8 mouse cellular contexts compared by ENCODE assay signal in the genomic region with DNA sequence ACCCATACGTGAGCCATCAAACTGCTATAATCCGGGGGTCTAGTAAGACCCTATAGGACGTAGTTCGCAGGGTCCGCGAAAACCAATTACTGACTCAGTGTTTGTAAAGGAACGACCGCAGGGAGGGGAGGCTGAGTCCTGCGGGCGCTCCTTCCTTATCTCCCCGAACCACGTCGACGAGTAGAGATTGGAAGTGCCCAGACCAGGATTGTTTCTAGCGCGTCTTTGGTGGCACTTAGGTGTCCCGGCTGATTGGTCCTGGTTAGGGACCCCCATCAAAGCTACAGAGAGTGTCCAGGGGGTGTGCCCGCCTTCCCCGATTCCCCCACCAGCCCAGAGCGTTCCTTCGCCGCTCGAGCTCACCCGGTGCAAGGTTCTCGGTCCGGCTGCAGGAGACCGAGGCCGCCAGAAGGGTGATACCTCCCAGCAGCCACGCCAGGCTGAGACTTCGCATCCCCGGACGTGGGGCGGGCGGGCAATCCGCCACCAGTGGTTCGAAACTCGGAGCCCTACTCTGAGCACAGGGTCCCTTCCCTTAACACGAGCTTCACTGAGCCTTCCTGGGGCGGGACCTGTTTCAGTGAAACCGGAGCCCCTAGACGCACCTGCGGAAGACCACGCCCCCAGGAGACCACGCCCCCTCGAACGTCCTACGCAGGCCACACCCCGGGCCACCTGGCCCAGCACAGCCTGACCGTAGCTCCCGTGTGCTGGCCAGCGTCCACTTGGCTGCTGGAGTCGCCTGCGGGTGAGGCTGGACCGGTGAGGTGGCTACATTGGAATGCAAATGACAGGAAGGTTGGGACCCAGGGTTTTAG. TPM values are rescaled to one million over a fixed set of nuclear protein-coding genes. Genes with fewer than 3 reads are reported as not detected.
DNase-seq lines count a peak whose midpoint lies in the region; ATAC-seq and TF ChIP-seq lines count a peak whose summit lies in the region.

A gene (minus strand): TSS at position 554 of the 818 bp plus-strand sequence.

- H3K27ac ChIP-seq in hindbrain, embryonic 12.5 days, result no peak within 1 kb of the TSS
- H3K27ac ChIP-seq in limb, embryonic 14.5 days (replicated peaks; ENCODE audit: low read depth, low read length), result no peak within 1 kb of the TSS
- no peak within 1 kb of the TSS for H3K27ac ChIP-seq in midbrain, embryonic 13.5 days
- H3K27ac ChIP-seq in thymus, adult 2 months (ENCODE audit: control insufficient read depth, insufficient read depth, low read length), result no peak within 1 kb of the TSS

- under 1% methylated on average over 54 of the region's 54 CpGs for WGBS in hindbrain, embryonic 12.5 days
- 2% methylated on average over 54 of the region's 54 CpGs for WGBS in limb, embryonic 14.5 days
- WGBS in midbrain, embryonic 13.5 days, result under 1% methylated on average over 54 of the region's 54 CpGs
- WGBS in thymus, adult 2 months, result 2% methylated on average over 54 of the region's 54 CpGs

- H3K36me3 ChIP-seq in hindbrain, embryonic 12.5 days, result no peaks in the 10 kb centered on the region
- H3K36me3 ChIP-seq in limb, embryonic 14.5 days (ENCODE audit: control insufficient read depth, insufficient read depth, low read length), result no peaks in the 10 kb centered on the region
- H3K36me3 ChIP-seq in midbrain, embryonic 13.5 days, result no peaks in the 10 kb centered on the region
- H3K36me3 ChIP-seq in thymus, adult 2 months (ENCODE audit: control insufficient read depth, insufficient read depth, low read length), result no peaks in the 10 kb centered on the region

- no peak for TF ChIP-seq CTCF in thymus, adult 2 months (IDR thresholded peaks at IDR 0.05; ENCODE audit: borderline replicate concordance, control insufficient read depth, extremely low read depth, insufficient read depth, low read length, poor library complexity)

- peak within 1 kb of the TSS; percentile 75 for H3K4me2 ChIP-seq in hindbrain, embryonic 12.5 days (replicated peaks)
- H3K4me2 ChIP-seq in limb, embryonic 14.5 days (replicated peaks; ENCODE audit: low read depth, low read length, severe bottlenecking), result peak within 1 kb of the TSS; percentile 51
- peak within 1 kb of the TSS; percentile 70 for H3K4me2 ChIP-seq in midbrain, embryonic 13.5 days (replicated peaks)

- DNase-seq in B cell, adult 2 months, result peak; percentile 54 to 57
- DNase-seq in fat pad, adult 2 months (ENCODE audit: extremely low read depth, low read depth, low spot score), result peak; percentile 28
- DNase-seq in limb, embryonic 14.5 days (ENCODE audit: low spot score), result peak; percentile 47
- DNase-seq in thymus, adult 2 months, result peak; percentile 33
- no peak for DNase-seq in layer of hippocampus, adult 11-12 months (ENCODE audit: low spot score)

- peak within 1 kb of the TSS; percentile 38 for H3K4me3 ChIP-seq in hindbrain, embryonic 12.5 days
- peak within 1 kb of the TSS; percentile 43 for H3K4me3 ChIP-seq in limb, embryonic 14.5 days (replicated peaks; ENCODE audit: low read length)
- peak within 1 kb of the TSS; percentile 43 for H3K4me3 ChIP-seq in midbrain, embryonic 13.5 days (replicated peaks)
- H3K4me3 ChIP-seq in thymus, adult 2 months (ENCODE audit: control insufficient read depth, insufficient read depth, low read length), result peak within 1 kb of the TSS; percentile 27

- H3K27me3 ChIP-seq in hindbrain, embryonic 12.5 days, result peaks cover 53% of the 10 kb centered on the region
- peaks cover 33% of the 10 kb centered on the region for H3K27me3 ChIP-seq in limb, embryonic 14.5 days (ENCODE audit: control insufficient read depth, insufficient read depth, low read length)
- peaks cover 53% of the 10 kb centered on the region for H3K27me3 ChIP-seq in midbrain, embryonic 13.5 days
- peaks cover 6% of the 10 kb centered on the region; the same call in 1 of the 2 replicates for H3K27me3 ChIP-seq in thymus, adult 2 months (ENCODE audit: control insufficient read depth, insufficient read depth, low read length)

- peak within 1 kb of the TSS; percentile 23 for H3K9ac ChIP-seq in hindbrain, embryonic 12.5 days
- H3K9ac ChIP-seq in limb, embryonic 14.5 days (ENCODE audit: low read depth, low read length, severe bottlenecking), result peak within 1 kb of the TSS; percentile 7
- peak within 1 kb of the TSS; percentile 44 for H3K9ac ChIP-seq in midbrain, embryonic 13.5 days (replicated peaks)

- TF ChIP-seq POLR2A in limb, embryonic 14.5 days (IDR thresholded peaks at IDR 0.05; ENCODE audit: borderline replicate concordance, extremely low read depth, insufficient read depth, insufficient read length), result no peak
- TF ChIP-seq POLR2A in thymus, adult 2 months (IDR thresholded peaks at IDR 0.05; ENCODE audit: control insufficient read depth, extremely low read depth, insufficient read depth, low read length, poor library complexity), result no peak

- H3K9me3 ChIP-seq in hindbrain, embryonic 12.5 days (replicated peaks), result no peaks in the 10 kb centered on the region
- H3K9me3 ChIP-seq in limb, embryonic 14.5 days (ENCODE audit: control insufficient read depth, low read length), result no peaks in the 10 kb centered on the region
- H3K9me3 ChIP-seq in midbrain, embryonic 13.5 days, result no peaks in the 10 kb centered on the region

- peak; percentile 40 for ATAC-seq in activated CD4-positive, CD25-positive, alpha-beta regulatory T cell, adult 4 months
- peak; percentile 60 for ATAC-seq in hindbrain, embryonic 12.5 days (ENCODE audit: low FRiP score)
- peak; percentile 60 for ATAC-seq in limb, embryonic 14.5 days (ENCODE audit: low FRiP score, low read depth)
- ATAC-seq in midbrain, embryonic 13.5 days, result peak; percentile 81

- H3K4me1 ChIP-seq in hindbrain, embryonic 12.5 days, result peaks cover 10% of the 10 kb centered on the region
- H3K4me1 ChIP-seq in limb, embryonic 14.5 days (ENCODE audit: control insufficient read depth, insufficient read depth, low read length), result peaks cover 8% of the 10 kb centered on the region
- peaks cover 14% of the 10 kb centered on the region for H3K4me1 ChIP-seq in midbrain, embryonic 13.5 days (replicated peaks)
- peaks cover 12% of the 10 kb centered on the region for H3K4me1 ChIP-seq in thymus, adult 2 months (replicated peaks; ENCODE audit: control insufficient read depth, insufficient read depth, low read length)

RNA-seq across cellular contexts. Expression of the gene that starts here (rescaled TPM):
- 10 to 100 TPM; 17.0 to 21.0 TPM for polyA plus RNA-seq in activated CD4-positive, CD25-positive, alpha-beta regulatory T cell, adult 4 months (2017; shearing (Covaris generic))
- polyA plus RNA-seq in hindbrain, embryonic 12.5 days (2016; fragmentation: Nextera tagmentation; extraction: Ambion mirVana), result 0.21 and 0.25 TPM in 2 replicates
- 6.8 and 8.1 TPM in 2 replicates for polyA plus RNA-seq in limb, embryonic 14.5 days (2012; rRNA removed)
- 2.7 and 4.0 TPM in 2 replicates for polyA plus RNA-seq in limb, embryonic 14.5 days (2014; fragmentation: Nextera tagmentation; extraction: Ambion mirVana)
- 0.17 and 0.20 TPM in 2 replicates for polyA plus RNA-seq in midbrain, embryonic 13.5 days (2015; fragmentation: Nextera tagmentation; extraction: Ambion mirVana)
- 7.8 and 8.5 TPM in 2 replicates for polyA plus RNA-seq in thymus, adult 2 months (2012; rRNA removed)

Comparison
In these comparisons a context has a peak if more than half of its experiments do, and no peak if none do; other contexts are left out.
1. Peak in ATAC-seq, H3K4me3 ChIP-seq, H3K9ac ChIP-seq and H3K4me2 ChIP-seq in hindbrain, embryonic 12.5 days; RNA of the gene not detected or under 1 TPM.
2. Peak in ATAC-seq, H3K4me3 ChIP-seq, H3K9ac ChIP-seq and H3K4me2 ChIP-seq in midbrain, embryonic 13.5 days; RNA of the gene not detected or under 1 TPM.